Mouse (Mus musculus) midbrain, postnatal 0 days (tissue): ENCODE results near the gene Rhoa. TPM values are rescaled to one million over a fixed set of nuclear protein-coding genes. Genes with fewer than 3 reads are reported as not detected.

Experiments
- ATAC-seq: fragments of 200-750 bp; cut with Nextera tagmentation; 2 replicates; pipeline ENCODE4 v1.8.0; 2017; ENCODE audit warnings: moderate number of reproducible peaks, mild to moderate bottlenecking, moderate TSS enrichment, moderate library complexity; ENCODE audit not compliant: low FRiP score
- DNase-seq: peaks from one replicate; pipeline ENCODE4 v3.0.0-alpha.2; 2015; ENCODE audit warnings: low spot score
- H3K27ac ChIP-seq: fragments of 300-500 bp; sonication (generic); 2 replicates; pipeline ENCODE4 v1.5.1; 2014; ENCODE audit warnings: low read depth, mild to moderate bottlenecking, low read length, mixed read lengths
- H3K27me3 ChIP-seq: fragments of 300-500 bp; sonication (generic); 2 replicates; pipeline ENCODE4 v1.6.1; 2014; ENCODE audit warnings: low read length, control low read depth, mixed read lengths; ENCODE audit not compliant: insufficient read depth
- H3K36me3 ChIP-seq: fragments of 300-500 bp; sonication (generic); 2 replicates; pipeline ENCODE4 v1.6.1; 2014; ENCODE audit warnings: low read length, control low read depth, mixed read lengths; ENCODE audit not compliant: insufficient read depth
- H3K4me1 ChIP-seq: fragments of 300-500 bp; sonication (generic); 2 replicates; pipeline ENCODE4 v1.6.1; 2014; ENCODE audit warnings: mild to moderate bottlenecking, control low read depth, antibody characterized with exemption, low read length, mixed read lengths; ENCODE audit not compliant: insufficient read depth
- H3K4me2 ChIP-seq: fragments of 300-500 bp; sonication (generic); 2 replicates; pipeline ENCODE4 v1.6.1; 2014; ENCODE audit warnings: low read depth, mild to moderate bottlenecking, low read length, mixed read lengths; ENCODE audit not compliant: poor library complexity, severe bottlenecking
- H3K4me3 ChIP-seq: fragments of 300-500 bp; sonication (generic); 2 replicates; pipeline ENCODE4 v1.5.1; 2014; ENCODE audit warnings: low read depth, mild to moderate bottlenecking, low read length, moderate library complexity
- H3K9ac ChIP-seq: fragments of 300-500 bp; sonication (generic); replicated peaks from 2 replicates; pipeline ENCODE4 v1.6.1; 2014; ENCODE audit warnings: mild to moderate bottlenecking, low read length, moderate library complexity, mixed read lengths; ENCODE audit not compliant: poor library complexity, severe bottlenecking
- H3K9me3 ChIP-seq: fragments of 300-500 bp; sonication (generic); 2 replicates; pipeline ENCODE4 v1.6.1; 2016; ENCODE audit warnings: low read length, control low read depth
- CTCF ChIP-seq: IDR thresholded peaks from 2 replicates; pipeline ENCODE4 v1.5.1; 2016; ENCODE audit warnings: antibody characterized with exemption, mild to moderate bottlenecking
- WGBS: fragments of 180-500 bp; shearing (Covaris S2); extraction: QIAGEN DNeasy Blood & Tissue Kit; methylation state at CpG from one replicate; pipeline ENCODE4 v1.1.7; 2014; 5-methylcytosine and 5-hydroxymethylcytosine counted together
- polyA plus RNA-seq: library from polyadenylated mRNA; unstranded; fragments of >200 nt; fragmentation: Nextera tagmentation; extraction: Ambion mirVana; gene quantifications from 2 replicates; pipeline ENCODE4 v1.2.1, GENCODE M21; 2015
- total RNA-seq: library from RNA; depleted of rRNA; stranded (reverse); fragments of >200 nt; gene quantifications from 2 replicates; pipeline ENCODE4 v1.2.3, GENCODE M21; 2014

Gene Rhoa
- total and polyA plus RNA-seq, 2 experiments from 2014 or later = 120 to 252 TPM

DNA sequence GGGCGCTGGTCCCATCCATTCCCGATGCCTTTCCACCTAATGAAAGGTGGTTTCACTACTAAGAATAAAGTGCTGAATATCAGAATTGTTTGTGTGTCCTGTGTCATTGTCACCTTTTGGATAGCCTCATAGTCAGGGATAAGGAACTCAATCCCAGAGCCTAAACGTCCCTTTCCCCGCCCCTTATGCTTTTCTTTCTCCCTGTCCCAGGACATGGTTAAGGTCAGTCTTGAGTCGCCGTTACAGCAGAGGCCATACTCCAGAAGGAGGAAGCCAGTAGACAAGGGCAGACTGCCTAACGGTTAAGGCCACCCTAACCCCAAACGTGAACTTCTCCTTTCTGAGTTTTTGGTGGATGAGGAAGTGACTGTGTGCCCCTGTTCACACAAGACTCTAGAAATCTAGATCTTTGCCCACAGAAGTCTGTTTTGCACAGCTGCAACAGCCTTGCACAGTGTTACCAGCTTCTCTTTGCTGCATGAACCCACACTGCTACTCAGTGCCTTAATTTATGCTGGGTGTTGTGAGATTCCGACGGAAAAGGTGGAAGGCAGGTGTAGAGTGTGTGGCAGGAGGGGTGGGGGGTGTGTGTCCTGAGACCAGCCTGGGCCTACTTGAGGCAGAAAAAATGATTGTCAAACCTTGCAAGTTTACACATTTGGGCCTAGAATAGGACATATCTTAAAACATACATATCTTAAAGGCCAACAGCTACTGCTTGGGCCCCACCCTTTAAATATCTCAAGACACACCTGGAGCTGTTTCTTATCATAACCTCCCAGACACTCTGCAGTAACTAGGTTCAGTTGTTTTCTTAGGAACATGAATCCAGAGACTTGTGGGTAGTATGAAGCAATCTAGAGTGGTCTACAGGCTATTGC lies 34.6 kb downstream of the Rhoa start:
- no peak for ATAC-seq
- peak overlapping the region; percentile 81; the same call in 1 of the 2 replicates for H3K9ac ChIP-seq
- H3K4me2 ChIP-seq = peak overlapping the region; percentile 83
- 0 out of 2 replicates have a peak, but pooled peaks cover 3% of the 10 kb centered on the region for H3K4me1 ChIP-seq
- no peak for DNase-seq
- H3K36me3 ChIP-seq = peaks cover under 1% of the 10 kb centered on the region; the same call in 1 of the 2 replicates
- no peak for TF ChIP-seq CTCF
- no peak overlapping the region for H3K27ac ChIP-seq
- H3K9me3 ChIP-seq = no peaks in the 10 kb centered on the region
- 65% methylated on average over 10 of the region's 10 CpGs for WGBS
- H3K4me3 ChIP-seq = peak overlapping the region; percentile 70
- no peaks in the 10 kb centered on the region for H3K27me3 ChIP-seq

DNA sequence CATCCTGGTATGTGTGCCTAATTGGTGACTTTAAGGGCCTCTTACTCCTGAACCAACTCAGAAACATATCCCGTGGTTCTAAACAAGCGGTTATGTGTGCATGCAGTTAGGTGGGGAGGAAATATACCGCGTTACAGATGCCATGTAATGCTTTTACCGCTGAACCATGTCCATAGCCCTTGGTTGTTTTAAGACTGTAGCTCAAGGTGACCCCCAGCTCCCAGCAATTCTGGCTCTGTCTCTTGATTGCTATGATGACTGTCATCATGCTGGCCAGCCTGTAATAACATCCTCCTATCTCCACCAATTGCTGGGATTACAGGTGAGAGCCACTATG lies 35.2 kb downstream of the Rhoa start:
- Histone ChIP-seq H3K9me3 (no peaks in the 10 kb centered on the region), H3K27ac (no peak overlapping the region), H3K4me3 (no peak overlapping the region), H3K36me3 (no peaks in the 10 kb centered on the region), H3K4me2 (no peak overlapping the region), H3K4me1 (0 out of 2 replicates have a peak, but pooled peaks cover 3% of the 10 kb centered on the region), H3K9ac (no peak overlapping the region), H3K27me3 (no peaks in the 10 kb centered on the region)
- WGBS = 91% methylated on average over 5 of the region's 5 CpGs
- ATAC-seq = no peak
- no peak for TF ChIP-seq CTCF
- DNase-seq = no peak

DNA sequence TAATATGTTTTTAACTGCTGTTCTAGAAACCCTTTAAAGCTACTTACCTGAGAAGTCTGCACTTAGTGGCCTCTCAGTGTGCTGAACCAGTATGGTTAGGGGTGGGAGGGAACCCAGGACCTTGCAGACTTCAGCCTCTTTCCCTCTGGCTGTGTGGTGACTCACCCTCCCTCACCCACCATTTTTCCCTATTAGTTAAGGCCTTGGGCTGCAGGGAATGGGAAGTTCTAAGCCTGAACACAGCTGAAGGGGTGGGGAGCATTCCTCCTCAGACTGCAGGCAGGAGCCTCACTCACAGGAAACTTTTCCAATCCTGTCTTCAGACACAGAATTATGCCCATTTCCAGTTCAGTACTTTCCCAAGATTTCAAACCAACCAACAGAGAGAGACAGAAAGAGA lies 35.9 kb downstream of the Rhoa start:
- Histone ChIP-seq H3K27me3 (no peaks in the 10 kb centered on the region), H3K27ac (no peak overlapping the region)
- no peak for TF ChIP-seq CTCF

DNA sequence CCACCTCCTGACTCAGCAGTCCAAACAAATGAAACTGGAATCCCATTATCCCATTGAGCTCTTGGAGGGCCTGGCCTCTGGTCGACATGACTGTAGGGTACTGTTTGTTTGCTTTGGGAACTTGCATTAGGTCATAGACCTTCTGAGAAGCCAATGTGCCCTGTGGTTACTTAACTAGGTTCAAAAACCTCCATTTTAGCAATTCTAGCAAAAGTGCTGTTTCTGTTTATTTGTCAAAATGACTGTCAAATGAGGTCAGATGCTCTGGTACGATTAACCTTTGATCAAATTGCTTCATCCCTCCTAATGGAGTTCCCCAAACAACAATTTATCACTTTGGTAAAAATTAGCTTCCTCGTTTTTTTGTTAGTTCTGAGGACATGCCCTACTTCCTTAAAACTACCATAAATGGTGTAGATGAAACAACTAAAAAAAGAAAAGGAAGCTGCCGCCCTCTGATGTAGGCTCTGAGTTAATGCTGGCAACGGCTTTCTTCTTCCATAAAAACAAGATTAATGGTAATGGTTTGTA lies 36.4 kb downstream of the Rhoa start:
- Histone ChIP-seq H3K9ac (no peak overlapping the region), H3K27ac (no peak overlapping the region), H3K27me3 (no peaks in the 10 kb centered on the region), H3K4me1 (0 out of 2 replicates have a peak, but pooled peaks cover 3% of the 10 kb centered on the region), H3K4me2 (no peak overlapping the region), H3K9me3 (no peaks in the 10 kb centered on the region), H3K4me3 (no peak overlapping the region), H3K36me3 (no peaks in the 10 kb centered on the region)
- WGBS = 54% methylated on average over 5 of the region's 5 CpGs
- DNase-seq = no peak
- no peak for TF ChIP-seq CTCF
- no peak for ATAC-seq

More for the DNA sequence above, 35.9 kb downstream of the Rhoa start:
- DNase-seq (no peak), ATAC-seq (no peak)
- Histone ChIP-seq H3K4me2 (no peak overlapping the region), H3K36me3 (no peaks in the 10 kb centered on the region), H3K4me1 (0 out of 2 replicates have a peak, but pooled peaks cover 3% of the 10 kb centered on the region), H3K9ac (no peak overlapping the region), H3K4me3 (no peak overlapping the region), H3K9me3 (no peaks in the 10 kb centered on the region)

DNA sequence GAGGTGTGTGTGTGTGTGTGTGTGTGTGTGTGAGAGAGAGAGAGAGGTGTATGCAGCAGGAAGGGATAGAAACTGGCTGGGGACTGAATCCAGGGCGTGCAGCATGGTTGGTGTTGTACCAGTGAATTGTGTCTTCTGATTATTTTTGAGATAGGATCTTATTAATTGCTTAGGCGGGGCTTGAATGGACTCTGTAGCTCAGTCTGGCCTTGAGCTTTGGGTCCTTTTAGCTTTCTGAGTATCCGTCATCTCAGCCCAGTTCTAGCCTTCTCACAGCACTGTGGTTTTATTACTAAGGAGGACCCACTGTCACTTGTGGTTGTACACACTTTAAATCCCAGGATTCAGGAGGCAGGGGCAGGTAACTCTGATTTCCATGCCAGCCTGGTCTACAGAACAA lies 37.4 kb downstream of the Rhoa start:
- Histone ChIP-seq H3K4me2 (no peak overlapping the region), H3K36me3 (no peaks in the 10 kb centered on the region), H3K27me3 (no peaks in the 10 kb centered on the region), H3K4me3 (no peak overlapping the region), H3K27ac (no peak overlapping the region), H3K9ac (no peak overlapping the region), H3K9me3 (no peaks in the 10 kb centered on the region), H3K4me1 (0 out of 2 replicates have a peak, but pooled peaks cover 3% of the 10 kb centered on the region)
- TF ChIP-seq CTCF = no peak
- DNase-seq (no peak), ATAC-seq (no peak)
- WGBS = 89% methylated on average over 3 of the region's 3 CpGs

DNA sequence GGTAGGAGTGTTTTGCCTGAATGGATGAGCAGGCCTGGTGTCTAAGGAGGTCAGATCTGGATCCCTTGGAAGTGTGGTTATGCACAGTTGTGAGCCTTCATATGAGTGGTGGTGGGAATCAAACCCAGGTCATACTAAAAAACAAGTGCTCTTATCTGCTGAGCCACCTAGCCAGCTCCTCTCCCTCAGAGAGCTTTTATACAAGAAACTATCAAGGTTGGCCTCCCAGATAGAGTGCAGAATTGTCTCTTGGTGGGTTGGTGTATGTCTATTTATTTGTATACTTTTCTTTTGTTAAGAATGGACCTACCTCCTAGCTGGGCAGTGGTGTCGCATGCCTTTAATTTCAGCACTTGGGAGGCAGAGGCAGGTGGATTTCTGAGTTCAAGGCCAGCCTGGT lies 37.9 kb downstream of the Rhoa start:
- WGBS = 96% methylated on average over 1 of the region's 1 CpGs
- no peak for TF ChIP-seq CTCF
- H3K4me2 ChIP-seq = no peak overlapping the region
- DNase-seq (no peak), ATAC-seq (no peak)
- no peaks in the 10 kb centered on the region for H3K36me3 ChIP-seq
- no peak overlapping the region for H3K4me3 ChIP-seq
- H3K27me3 ChIP-seq = no peaks in the 10 kb centered on the region
- no peaks in the 10 kb centered on the region for H3K4me1 ChIP-seq
- H3K9ac ChIP-seq = no peak overlapping the region
- H3K27ac ChIP-seq = no peak overlapping the region
- H3K9me3 ChIP-seq = no peaks in the 10 kb centered on the region
